Mouse (Mus musculus) cerebellum, adult 9-10 months (tissue): Measurements from ENCODE around the gene Mau2.

Source experiments
- DNase-seq: peaks from one replicate; pipeline ENCODE4 v3.0.0; 2022

Mau2 gene

DNA sequence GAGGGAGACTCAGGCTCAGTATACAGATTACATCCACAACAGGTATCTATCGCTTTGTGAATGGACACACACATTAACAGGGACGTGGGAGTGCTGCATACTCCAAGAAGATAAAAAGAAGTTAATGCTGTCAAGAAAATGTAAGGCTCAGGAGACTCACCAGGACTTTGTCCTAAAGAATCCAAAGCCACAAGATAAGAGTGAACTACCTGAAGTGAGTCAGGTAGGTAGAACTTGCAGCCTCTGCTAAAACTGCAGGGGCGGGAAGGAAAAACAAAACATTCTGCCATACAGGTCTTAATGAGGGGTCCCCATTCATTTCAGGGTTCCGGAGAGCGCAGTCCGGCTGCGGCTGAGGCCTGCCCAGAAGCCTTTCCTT is 69.5 kb downstream of the Mau2 start:
- no peak for DNase-seq

DNA sequence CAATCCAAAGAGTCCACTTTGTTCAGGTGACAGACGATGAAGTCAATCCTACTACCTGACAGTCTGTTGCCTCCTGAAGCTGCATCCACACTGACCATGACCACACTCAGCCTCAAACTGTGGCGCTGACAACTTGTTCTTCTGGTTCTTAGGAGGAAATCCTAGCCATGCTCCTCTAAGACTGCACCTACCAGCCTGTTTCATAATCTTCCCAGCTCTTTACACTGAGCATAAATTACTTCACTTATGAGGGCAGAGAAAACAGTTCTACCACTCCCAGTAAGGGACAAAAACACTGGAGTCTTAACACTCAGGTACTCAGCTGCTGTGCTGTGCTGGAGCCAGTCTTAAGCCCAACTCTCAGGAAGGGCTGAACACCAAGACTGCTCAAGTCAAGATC is 71.7 kb downstream of the Mau2 start:
- no peak for DNase-seq

DNA sequence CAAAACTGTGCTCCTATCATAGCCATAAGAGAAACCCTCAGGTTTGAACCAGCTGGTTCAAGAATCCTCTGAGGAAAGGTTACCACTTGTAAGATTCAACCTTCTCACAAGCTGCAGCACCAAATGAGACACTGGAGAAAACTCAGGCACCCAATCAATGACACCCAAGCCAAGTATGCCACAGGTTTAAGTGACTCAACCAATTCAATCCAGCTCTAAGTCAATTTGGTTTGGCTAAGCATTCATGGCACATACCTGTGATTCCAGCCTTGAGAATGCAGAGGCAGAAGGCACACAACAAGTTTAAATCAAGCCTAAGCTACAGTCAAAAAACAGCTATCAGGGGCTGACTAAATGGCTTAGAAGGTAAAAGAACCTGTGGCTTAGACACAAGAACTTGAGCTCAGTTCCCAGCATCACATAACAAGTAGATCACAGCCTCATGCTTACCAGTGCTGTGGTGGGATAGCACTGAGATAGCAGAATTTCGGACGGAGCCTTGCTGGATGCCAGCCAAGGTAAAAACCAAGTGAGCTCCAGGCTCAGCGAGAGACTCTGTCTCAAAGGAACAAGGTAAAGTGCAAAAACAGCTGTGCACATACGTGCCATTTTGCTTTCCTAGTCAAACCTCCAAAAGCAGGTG is 75.1 kb downstream of the Mau2 start:
- no peak for DNase-seq
